Mouse (Mus musculus) layer of hippocampus, adult 9-11 months (tissue): ENCODE data around the gene 1110017D15Rik.
"Not testable (repeated sequence)": the region's sequence is repeated elsewhere in the genome, so short reads cannot be mapped to it uniquely, and the experiment has no call there.

Experiments
- DNase-seq: peaks from one replicate; pipeline ENCODE4 v3.0.0; 2022

The 1110017D15Rik gene

DNA sequence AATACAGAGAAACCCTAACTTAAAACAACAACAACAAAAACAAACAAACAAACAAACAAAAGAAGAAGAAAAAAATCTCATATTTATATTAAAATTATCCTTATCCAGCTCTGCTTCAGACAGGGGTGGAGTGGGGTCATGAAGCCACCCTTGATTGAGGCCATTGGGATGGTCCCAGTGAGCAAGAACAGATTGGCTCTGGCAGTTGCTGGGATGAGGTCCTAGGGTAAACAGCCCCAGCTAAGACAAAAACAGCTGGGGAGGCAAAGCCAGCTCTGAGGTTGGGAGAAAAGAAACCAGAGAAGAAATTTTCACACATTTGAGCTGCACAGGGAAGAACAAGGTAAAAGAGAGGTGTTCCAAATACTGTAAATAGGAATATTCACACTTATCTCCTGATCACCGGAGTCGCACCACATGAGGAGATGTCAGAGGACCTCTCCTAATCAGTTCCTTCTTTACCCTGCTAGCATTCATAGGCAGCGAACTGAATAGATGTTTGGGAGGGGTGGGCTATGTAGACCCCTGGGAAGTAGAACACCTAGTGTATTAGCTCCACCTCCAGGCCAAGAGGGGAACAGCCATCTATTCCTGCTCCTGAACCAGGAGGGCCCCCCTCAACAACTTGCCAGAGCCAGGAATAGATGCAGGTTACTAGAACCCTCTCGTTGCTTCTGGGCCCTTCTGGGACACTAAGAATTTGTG lies 38.2 kb downstream of the 1110017D15Rik start:
- DNase-seq, result no peak

DNA sequence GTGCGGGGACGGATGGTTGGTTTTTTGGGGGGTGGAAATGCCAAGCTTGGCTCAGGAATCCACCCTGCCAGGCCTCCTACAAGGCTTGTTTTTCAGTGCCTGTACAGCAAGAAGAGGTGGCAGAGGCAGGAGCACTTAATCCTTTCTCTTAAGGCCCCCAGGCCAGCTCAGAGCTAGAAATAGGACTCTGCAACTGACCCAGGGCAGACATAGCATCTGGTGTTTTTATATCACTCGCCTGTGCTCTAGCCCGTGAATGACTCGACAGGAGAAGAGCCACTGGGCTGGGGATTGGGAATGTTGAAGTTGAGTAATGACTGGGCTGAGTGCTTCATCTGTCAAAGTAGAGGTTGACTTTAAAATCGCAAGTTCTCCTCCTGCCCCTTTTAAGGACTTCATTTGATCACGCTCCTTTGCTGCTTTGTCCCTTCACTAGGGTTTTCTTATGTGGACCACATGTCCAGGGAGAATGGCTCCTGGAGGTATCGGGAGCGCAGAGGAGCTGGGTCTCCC lies 39.4 kb downstream of the 1110017D15Rik start:
- no peak for DNase-seq

DNA sequence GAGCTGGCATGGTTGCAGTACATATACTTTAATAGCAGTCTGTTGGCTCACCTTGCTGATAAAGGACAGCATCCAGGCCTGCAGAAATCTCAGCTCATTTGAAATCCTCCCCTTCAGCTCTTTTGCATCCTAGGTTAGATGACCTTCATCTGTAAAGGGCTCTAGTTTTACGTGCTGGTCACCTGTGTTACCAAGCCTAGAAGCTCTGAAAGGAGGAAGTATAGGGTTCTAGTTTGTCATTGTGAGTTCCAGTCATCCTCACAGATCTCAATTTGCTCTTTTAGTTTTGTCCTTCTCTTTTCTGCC lies 45.8 kb downstream of the 1110017D15Rik start:
- DNase-seq, result no peak

DNA sequence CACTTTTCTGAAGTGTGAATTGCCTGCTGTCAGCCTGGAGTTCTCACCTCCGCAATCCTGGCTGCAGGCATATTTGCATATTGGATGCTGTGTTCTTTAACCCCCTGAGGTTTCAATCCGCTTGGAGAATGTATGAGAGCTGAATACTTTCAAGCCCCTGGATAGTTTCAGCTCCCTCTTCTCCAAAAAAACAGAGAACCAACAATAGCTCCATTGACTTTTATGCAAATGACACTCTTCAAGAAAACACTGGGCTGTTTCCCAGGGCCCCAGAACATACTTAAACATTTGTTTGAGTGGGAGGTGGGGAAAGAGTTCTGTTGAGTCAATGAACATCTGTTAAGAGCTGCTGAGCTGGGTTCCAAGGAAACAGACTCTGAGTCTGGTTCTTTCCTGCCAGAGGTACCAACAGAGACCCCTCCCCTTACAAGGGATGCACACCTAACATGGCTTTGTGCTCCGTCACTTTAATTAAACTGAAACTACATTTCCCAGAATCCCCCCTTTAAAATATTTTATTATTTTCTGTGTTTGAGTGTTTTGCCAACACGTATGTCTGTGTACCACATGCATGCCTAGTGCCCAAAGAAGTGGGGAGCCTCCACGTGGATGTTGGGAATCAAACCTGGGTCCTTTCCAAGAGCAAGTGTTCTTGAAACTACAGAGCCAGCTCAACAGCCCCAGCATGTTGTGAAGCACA lies 46.3 kb downstream of the 1110017D15Rik start:
- peak; percentile 63 for DNase-seq

DNA sequence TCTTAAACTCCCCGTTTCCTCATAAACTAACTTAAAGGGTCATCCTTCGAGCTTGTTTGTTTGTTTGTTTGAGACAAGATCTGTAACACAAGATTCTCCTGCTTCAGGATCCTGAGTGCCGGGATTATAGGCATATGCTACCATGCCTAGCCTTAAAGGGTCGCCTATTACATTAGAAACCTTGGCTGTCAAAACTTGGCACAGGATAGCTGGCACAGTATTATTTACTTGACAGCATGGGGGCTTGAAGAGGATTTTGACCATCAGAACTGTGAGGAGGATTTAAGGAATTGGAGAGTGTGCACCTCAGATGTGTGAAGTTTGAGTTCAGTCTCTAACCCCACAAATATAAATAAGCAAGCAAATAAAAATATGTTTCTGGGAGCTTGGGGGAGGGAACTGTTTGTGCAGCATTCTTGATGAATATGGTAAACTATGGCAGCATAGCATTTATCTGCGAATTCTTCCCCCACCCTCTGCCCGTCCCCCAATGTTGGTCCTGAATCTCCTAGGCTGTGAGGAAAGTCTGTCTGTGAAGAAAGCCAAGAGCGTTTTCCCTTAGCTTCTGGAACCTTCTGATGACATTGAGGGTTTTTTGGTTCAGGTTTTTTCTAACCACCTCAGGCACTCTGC lies 47.0 kb downstream of the 1110017D15Rik start:
- no peak for DNase-seq

DNA sequence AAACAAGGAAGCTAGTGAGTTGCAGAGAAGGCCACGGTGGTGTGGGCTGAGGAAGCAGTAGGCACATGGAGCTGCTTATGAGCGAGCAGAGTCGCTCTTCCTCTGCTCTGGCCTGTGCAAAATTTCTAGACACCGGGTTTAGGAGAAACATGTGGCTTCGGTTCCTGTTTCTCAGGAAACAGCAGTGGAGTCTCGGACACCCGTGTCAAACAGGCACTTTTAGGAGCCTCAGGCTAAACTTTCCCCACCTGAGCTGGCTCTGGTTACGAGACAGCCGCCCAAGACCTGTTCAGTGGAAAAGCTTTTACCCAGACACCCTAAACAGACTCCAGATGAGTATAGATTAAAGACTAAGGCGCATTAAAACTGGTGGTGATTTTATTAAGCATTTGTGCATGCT lies 47.9 kb downstream of the 1110017D15Rik start:
- DNase-seq, result no peak

DNA sequence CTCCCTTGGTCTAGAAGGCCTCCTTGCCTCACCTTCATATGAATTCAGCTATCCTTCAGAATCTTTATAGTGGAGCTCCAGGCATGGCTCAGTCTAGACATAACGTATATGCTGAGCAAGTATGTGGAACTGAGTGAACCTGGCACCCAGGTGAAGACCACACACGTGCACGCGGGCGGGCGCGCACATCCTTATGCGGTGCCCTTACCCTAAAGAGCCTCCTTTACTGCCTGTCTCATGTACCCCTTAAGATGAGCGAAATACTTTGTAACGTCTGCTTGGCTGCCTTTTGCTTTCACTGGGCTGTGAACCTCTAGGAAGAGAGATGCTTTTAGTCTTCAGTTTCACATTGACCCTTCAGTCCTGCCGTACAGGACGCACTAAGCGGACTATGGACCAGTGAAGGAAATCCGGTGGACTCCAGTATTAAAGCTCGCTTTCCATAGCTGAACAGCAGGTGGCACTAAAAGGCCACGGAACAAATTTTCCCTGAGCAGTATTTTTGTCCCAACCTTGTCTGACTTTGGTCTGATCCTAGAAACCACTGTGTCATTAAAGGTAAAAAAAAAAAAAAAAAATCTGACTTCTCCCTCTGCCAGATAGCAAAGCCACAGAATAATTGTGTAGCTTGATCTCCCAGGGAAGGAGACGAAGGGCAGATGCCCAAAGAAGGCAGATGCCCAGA lies 48.6 kb downstream of the 1110017D15Rik start:
- DNase-seq, result peak; percentile 26

DNA sequence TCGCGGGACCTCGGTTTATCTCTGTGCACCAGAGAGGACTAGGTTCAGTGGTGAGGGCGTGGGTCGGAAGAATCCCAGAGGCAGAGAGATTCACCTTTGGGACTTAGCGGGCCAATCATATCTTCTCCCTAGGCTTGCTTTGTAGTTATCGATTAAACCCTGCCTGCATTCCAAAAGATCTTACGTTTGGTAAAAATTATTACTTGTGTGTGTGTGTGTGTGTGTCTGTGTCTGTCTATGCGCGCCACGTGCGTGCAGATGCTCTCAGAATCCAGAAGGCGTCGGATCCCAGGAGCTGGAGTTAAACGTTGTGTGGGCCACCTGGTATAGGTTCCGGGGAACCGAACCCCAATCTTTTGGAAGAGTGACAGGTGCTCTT lies 51.9 kb downstream of the 1110017D15Rik start:
- DNase-seq, result peak; percentile 25

DNA sequence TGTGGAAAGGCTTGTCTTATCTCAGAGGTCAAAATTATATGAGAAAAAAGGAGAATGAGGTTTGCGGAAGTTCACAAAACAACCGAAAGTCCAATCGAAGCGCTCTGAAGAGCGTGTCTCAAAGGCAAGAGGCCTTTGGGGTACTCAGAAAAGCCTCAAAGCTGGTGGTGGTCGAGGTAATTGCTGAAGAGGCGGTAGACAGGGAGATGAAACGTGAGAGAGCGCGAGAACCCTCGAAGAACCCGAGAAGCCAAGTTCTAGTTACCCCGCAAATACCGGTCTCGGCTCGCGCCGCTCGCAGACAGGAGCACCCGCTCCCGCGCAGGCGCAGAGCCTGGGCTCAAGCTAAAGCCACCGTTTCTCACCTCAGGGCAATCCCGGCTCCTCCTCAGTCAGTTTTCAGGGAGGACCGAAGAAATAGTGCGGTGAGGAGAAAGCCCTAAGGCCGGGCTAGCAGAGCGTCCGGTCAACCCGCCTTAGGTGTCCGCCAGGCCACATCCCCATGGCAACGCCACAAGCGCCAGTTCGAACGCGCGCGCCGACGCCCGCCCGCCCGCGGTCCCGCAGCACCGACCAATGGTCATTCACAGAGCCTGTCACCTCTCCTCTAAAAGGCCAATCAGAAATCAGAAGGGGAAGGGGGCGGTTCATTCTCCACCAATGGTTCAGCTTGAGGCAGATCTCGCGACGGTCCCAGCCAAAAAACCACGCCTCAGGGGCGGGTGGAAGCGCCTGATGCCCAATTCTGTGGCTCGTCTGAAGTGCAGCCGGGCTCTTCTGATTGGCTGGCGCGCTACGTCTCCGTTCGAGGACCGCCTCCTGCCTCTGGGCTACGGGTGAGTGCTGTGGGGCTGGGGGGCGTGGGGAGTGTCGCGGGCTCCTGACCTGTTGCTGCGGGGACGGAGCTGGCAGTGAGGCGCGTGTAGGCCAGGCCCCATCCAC lies 52.5 kb downstream of the 1110017D15Rik start, which contains the start of the genes Kif24 and Nudt2:
Gene Kif24, minus strand, starts transcription at position 543 of the 942 bp plus-strand sequence.
Gene Nudt2, plus strand, starts transcription at position 807 of the 942 bp plus-strand sequence.
- peak; percentile 99 for DNase-seq

DNA sequence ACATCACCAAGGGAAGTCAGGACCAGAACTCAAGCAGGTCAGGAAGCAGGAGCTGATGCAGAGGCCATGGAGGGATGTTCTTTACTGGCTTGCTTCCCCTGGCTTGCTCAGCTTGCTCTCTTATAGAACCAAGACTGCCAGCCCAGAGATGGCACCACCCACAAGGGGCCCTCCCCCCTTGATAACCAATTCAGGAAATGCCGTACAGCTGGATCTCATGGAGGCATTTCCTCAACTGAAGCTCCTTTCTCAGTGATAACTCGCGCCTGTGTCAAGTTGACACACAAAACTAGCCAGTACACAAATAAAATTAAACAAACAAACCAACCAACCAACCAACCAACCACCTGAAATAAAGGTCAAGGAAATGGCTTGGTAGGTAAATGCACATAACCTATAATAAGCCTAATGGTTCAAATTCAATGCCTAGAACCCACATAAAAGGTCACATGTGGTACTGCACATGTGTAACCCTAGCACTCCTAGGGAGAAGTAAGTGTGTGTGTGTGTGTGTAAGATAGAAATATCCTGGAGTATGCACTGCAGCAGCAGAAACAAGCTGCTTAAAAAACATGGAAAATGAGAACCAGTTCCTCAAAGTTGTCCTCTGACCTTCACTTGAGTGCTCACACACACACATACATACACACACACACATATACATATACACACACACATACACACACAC lies 53.9 kb downstream of the 1110017D15Rik start:
- DNase-seq, result not testable (repeated sequence)

DNA sequence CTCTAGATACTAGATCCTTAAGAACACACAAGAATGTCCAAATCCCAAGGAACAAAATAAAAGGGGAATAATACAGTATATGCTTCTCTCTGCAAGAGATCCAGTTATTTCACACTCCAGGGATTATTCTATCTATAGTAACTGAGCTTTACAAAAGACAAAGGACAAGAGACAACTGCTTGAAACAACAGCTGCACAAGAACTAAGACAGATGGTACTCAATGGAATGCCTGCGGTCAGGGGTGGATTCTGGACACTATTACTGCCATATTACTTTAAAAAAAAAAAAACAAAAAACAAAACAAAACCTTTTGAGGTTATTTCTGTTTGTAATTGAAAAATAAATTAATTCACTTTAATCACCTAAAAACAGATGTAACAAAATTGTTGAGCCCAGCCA lies 56.4 kb downstream of the 1110017D15Rik start:
- DNase-seq, result no peak
